Mouse (Mus musculus): Measurements from ENCODE around the gene Cryl1. TPM values are rescaled to one million over a fixed set of nuclear protein-coding genes. Genes with fewer than 3 reads are reported as not detected.

Gene Cryl1
- total and polyA plus RNA-seq, 3 experiments: 17.8 to 22.0 TPM; not detected in 1

- H3K27me3 ChIP-seq (ENCODE audit: control insufficient read depth in 1 of 2, insufficient read depth in 2 of 2, low read length in 2 of 2): no peaks in the 10 kb centered on the region
- H3K9me3 ChIP-seq (replicated peaks; ENCODE audit: insufficient read depth, low read length): no peaks in the 10 kb centered on the region
- TF ChIP-seq USF1 (IDR thresholded peaks at IDR 0.05; ENCODE audit: low read depth, low read length) (no peak), BHLHE40 (IDR thresholded peaks at IDR 0.05; ENCODE audit: borderline replicate concordance, low read depth, low read length) (no peak), ETS1 (IDR thresholded peaks at IDR 0.05; ENCODE audit: low read depth, low read length) (no peak), JUND (IDR thresholded peaks at IDR 0.05; ENCODE audit: low read depth, low read length) (no peak), EP300 (IDR thresholded peaks at IDR 0.05; ENCODE audit: low read depth in 1 of 2, low read length in 2 of 2) (no peak), TCF12 (IDR thresholded peaks at IDR 0.05; ENCODE audit: low read depth, low read length) (no peak)
- H3K4me3 ChIP-seq (ENCODE audit: control insufficient read depth in 1 of 2, insufficient read depth in 1 of 2, low read depth in 2 of 2, low read length in 2 of 2): no peak overlapping the region
- peaks cover 0 to 6% of the 10 kb centered on the region in 2 experiments; a peak in 2 of 4 replicates for H3K4me1 ChIP-seq (ENCODE audit: control insufficient read depth in 1 of 2, insufficient read depth in 2 of 2, low read length in 2 of 2)
- H3K36me3 ChIP-seq (ENCODE audit: control insufficient read depth in 1 of 2, insufficient read depth in 2 of 2, low read length in 2 of 2): peaks cover 0 to 3% of the 10 kb centered on the region in 2 experiments; a peak in 1 of 4 replicates
- no peak overlapping the region for H3K9ac ChIP-seq (ENCODE audit: control insufficient read depth, low read depth, low read length, poor library complexity, severe bottlenecking)
- DNase-seq (ENCODE audit: low read depth, low spot score): no peak
- no peak overlapping the region for H3K27ac ChIP-seq (ENCODE audit: control insufficient read depth, low read depth, low read length)
- no peaks in the 10 kb centered on the region for H3K79me2 ChIP-seq (ENCODE audit: control insufficient read depth, insufficient read depth, low read length, poor library complexity)
Measured at GRCm38 (mm10) chr14:57351521-57352235, 46.7 kb downstream of the Cryl1 start.

GRCm38 (mm10) chr14:57349955-57350354, 48.4 kb downstream of the Cryl1 start:
- Histone ChIP-seq H3K36me3 (ENCODE audit: control insufficient read depth in 1 of 2, insufficient read depth in 2 of 2, low read length in 2 of 2) (peaks cover 0 to 3% of the 10 kb centered on the region in 2 experiments; a peak in 1 of 4 replicates), H3K4me3 (ENCODE audit: control insufficient read depth in 1 of 2, insufficient read depth in 1 of 2, low read depth in 2 of 2, low read length in 2 of 2) (peak overlapping the region in 1 of 2 experiments; percentile 13; a peak in 2 of 4 replicates), H3K27me3 (ENCODE audit: control insufficient read depth in 1 of 2, insufficient read depth in 2 of 2, low read length in 2 of 2) (no peaks in the 10 kb centered on the region), H3K4me1 (ENCODE audit: control insufficient read depth in 1 of 2, insufficient read depth in 2 of 2, low read length in 2 of 2) (peaks cover 0 to 6% of the 10 kb centered on the region in 2 experiments; a peak in 2 of 4 replicates), H3K79me2 (ENCODE audit: control insufficient read depth, insufficient read depth, low read length, poor library complexity) (no peaks in the 10 kb centered on the region), H3K9me3 (replicated peaks; ENCODE audit: insufficient read depth, low read length) (no peaks in the 10 kb centered on the region), H3K9ac (ENCODE audit: control insufficient read depth, low read depth, low read length, poor library complexity, severe bottlenecking) (no peak overlapping the region), H3K27ac (ENCODE audit: control insufficient read depth, low read depth, low read length) (peak overlapping the region; percentile 29; the same call in 1 of the 2 replicates)
- peak; percentile 51; the same call in 1 of the 2 replicates for TF ChIP-seq ETS1 (IDR thresholded peaks at IDR 0.05; ENCODE audit: low read depth, low read length)
- TF ChIP-seq HCFC1 (IDR thresholded peaks at IDR 0.05; ENCODE audit: low read depth, low read length): no peak
- peak; percentile 62; the same call in 1 of the 2 replicates for TF ChIP-seq E2F4 (IDR thresholded peaks at IDR 0.05; ENCODE audit: borderline replicate concordance, low read depth, low read length)
- peak; percentile 14; the same call in 1 of the 2 replicates for TF ChIP-seq SMC3 (IDR thresholded peaks at IDR 0.05; ENCODE audit: low read depth, low read length)
- 0 out of 2 replicates have a peak, but pooled peaks have one; percentile 25 for TF ChIP-seq MAX (IDR thresholded peaks at IDR 0.05; ENCODE audit: low read length)
- peak; percentile 51; the same call in 1 of the 2 replicates for TF ChIP-seq GATA1 (IDR thresholded peaks at IDR 0.05; ENCODE audit: low read depth, low read length)
- peak; percentile 41 to 63; a peak in 3 of 4 replicates for TF ChIP-seq EP300 (IDR thresholded peaks at IDR 0.05; ENCODE audit: low read depth in 1 of 2, low read length in 2 of 2)
- peak; percentile 57; the same call in 1 of the 2 replicates for TF ChIP-seq BHLHE40 (IDR thresholded peaks at IDR 0.05; ENCODE audit: borderline replicate concordance, low read depth, low read length)
- peak; percentile 51; the same call in 1 of the 2 replicates for TF ChIP-seq RCOR1 (IDR thresholded peaks at IDR 0.05; ENCODE audit: low read depth, low read length)
- TF ChIP-seq POLR2AphosphoS2 (IDR thresholded peaks at IDR 0.05; ENCODE audit: low read length): no peak
- no peak for TF ChIP-seq ZMIZ1 (IDR thresholded peaks at IDR 0.05; ENCODE audit: low read depth, low read length)
- TF ChIP-seq TCF12 (IDR thresholded peaks at IDR 0.05; ENCODE audit: low read depth, low read length): peak; percentile 61
- 0 out of 2 replicates have a peak, but pooled peaks have one; percentile 14 for TF ChIP-seq TBP (IDR thresholded peaks at IDR 0.05; ENCODE audit: low read depth, low read length)
- peak; percentile 55 for DNase-seq (ENCODE audit: low read depth, low spot score)

Measured in MEL (cell line).